Mouse (Mus musculus): ENCODE measurements around the gene Serpinb9b.

DNA sequence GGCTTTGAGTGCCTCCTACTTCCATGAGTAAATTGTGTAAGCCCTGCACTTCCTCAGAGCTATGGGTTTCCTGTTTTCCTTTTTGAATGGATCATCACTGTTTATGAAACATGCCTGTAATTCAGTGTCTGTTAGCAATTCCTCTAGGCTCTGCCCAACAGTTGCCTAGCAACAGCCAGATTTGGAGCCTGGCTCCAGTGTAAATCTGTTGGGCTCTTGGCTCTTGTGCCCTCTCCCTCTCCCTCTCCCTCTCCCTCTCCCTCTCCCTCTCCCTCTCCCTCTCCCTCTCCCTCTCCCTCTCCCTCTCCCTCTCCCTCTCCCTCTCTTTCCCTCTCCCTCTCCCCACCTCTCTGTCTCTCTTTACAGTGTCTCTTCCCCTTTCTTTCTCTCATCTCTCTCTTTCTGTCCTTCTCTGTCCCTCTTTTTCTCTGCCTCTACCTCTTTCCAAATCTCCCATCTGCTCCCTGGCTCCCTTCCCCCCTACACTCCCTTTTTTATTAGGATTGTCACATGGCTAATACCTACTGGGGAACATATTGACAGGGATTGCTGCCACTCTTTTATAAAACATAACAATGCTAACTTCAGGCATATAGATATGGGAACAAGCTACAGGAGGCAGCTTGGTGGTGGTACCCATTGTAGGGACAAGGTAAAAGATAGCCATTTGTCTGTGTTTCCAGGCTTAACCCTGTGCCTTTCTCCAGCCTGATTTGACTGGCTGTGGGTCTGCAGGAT is 58.6 kb downstream of the Serpinb9b start:
- TF ChIP-seq CTCF (IDR thresholded peaks at IDR 0.05; ENCODE audit: extremely low read depth, insufficient read depth, low read length) (no peak), POLR2A (IDR thresholded peaks at IDR 0.05; ENCODE audit: extremely low read depth, insufficient read depth, low read length) (no peak)

Measured in cortical plate, adult 2 months (tissue).